Comparison of ENCODE assay signal across 8 mouse cellular contexts in the genomic region with DNA sequence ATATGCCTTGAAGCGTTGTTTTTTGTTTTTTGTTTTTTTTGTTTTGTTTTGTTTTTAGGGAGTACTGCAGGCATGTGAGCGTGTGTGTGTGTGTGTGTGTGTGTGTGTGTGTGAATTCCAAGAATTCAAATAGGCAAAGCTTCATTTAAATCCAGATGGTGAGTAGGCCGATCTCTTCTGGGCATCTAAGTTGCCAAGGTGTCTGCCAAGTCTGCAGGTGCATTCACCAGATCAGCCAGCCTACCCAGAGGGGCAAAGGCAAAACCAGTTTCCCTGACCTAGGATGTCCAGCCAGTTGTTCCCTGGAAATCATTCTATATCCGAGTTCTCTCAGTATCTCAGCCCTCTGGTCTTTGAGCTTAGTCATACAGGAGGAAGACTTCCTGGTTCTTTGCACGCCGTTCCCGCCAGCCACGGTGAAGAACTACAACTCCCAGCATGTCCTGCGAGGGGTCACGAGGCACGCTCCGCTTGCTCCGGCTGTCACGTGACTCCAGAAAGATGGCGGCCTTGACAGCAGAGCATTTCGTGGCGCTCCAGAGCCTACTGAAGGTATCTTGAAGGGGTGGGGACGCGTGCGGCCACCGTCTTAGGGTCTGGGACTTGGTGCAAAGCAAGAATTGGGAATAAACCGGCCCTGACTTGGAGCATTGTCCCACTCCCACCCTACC. TPM values are rescaled to one million over a fixed set of nuclear protein-coding genes. Genes with fewer than 3 reads are reported as not detected.
A peak's percentile ranks its signal among the peaks of the same experiment; 100 is the strongest.
DNase-seq lines count a peak whose midpoint lies in the region; ATAC-seq and TF ChIP-seq lines count a peak whose summit lies in the region.

A gene (plus strand): TSS at position 480 of the 671 bp plus-strand sequence.

- dilution Hi-C loops in CH12.LX (cut with MboI; ENCODE audit: extremely low pct_ligation_motif_present, extremely low pct_unique_long_range_greater_than_20kb, low sequenced_read_pairs), result no loop called here

- no peak within 1 kb of the TSS for H3K27ac ChIP-seq in CH12.LX (ENCODE audit: insufficient read depth, low read depth)
- H3K27ac ChIP-seq in forebrain, embryonic 11.5 days (ENCODE audit: low read depth, low read length), result no peak within 1 kb of the TSS
- H3K27ac ChIP-seq in heart, embryonic 16.5 days (ENCODE audit: low read length), result peak within 1 kb of the TSS; percentile 49; the same call in 1 of the 2 replicates
- H3K27ac ChIP-seq in liver, embryonic 15.5 days (replicated peaks), result no peak within 1 kb of the TSS
- no peak within 1 kb of the TSS for H3K27ac ChIP-seq in neural tube, embryonic 12.5 days

- DNase-seq in CH12.LX (ENCODE audit: extremely low read depth), result peak; percentile 96
- peak; percentile 80 for DNase-seq in c-Kit-positive CD71-positive TER-119-negative erythroid progenitor cells, embryonic 14.5 days (ENCODE audit: low read depth)
- peak; percentile 94 for DNase-seq in forebrain, embryonic 11.5 days (ENCODE audit: low spot score)
- DNase-seq in kidney, postnatal 36 days, result peak; percentile 96 to 97
- DNase-seq in telencephalon, adult 2 months (ENCODE audit: low read depth, low spot score), result peak; percentile 92

- no peaks in the 10 kb centered on the region for H3K9me3 ChIP-seq in CH12.LX (replicated peaks; ENCODE audit: low read length)
- no peaks in the 10 kb centered on the region for H3K9me3 ChIP-seq in forebrain, embryonic 11.5 days (ENCODE audit: control insufficient read depth, low read length)
- no peaks in the 10 kb centered on the region for H3K9me3 ChIP-seq in heart, embryonic 16.5 days (replicated peaks; ENCODE audit: control insufficient read depth, low read length)
- H3K9me3 ChIP-seq in liver, embryonic 15.5 days (replicated peaks), result no peaks in the 10 kb centered on the region
- no peaks in the 10 kb centered on the region for H3K9me3 ChIP-seq in neural tube, embryonic 12.5 days

- no peak for TF ChIP-seq EP300 in CH12.LX (IDR thresholded peaks at IDR 0.05; ENCODE audit: low read length)

- peak within 1 kb of the TSS; percentile 77 to 80 (median 80) for H3K4me3 ChIP-seq in CH12.LX (replicated peaks in 1 of 3; ENCODE audit: low read depth in 2 of 3, low read length in 2 of 3, poor library complexity in 1 of 3)
- peak within 1 kb of the TSS; percentile 54 for H3K4me3 ChIP-seq in forebrain, embryonic 11.5 days (ENCODE audit: low read depth, low read length)
- peak within 1 kb of the TSS; percentile 90 for H3K4me3 ChIP-seq in heart, embryonic 16.5 days (ENCODE audit: low read length)
- peak within 1 kb of the TSS; percentile 75 for H3K4me3 ChIP-seq in liver, embryonic 15.5 days (replicated peaks)
- peak within 1 kb of the TSS; percentile 68 for H3K4me3 ChIP-seq in neural tube, embryonic 12.5 days

- no peak for TF ChIP-seq CTCF in CH12.LX (conservative IDR thresholded peaks at IDR 0.05 in 1 of 2, IDR thresholded peaks at IDR 0.05 in 1 of 2; ENCODE audit: low read depth in 2 of 2, low read length in 2 of 2)

- no peaks in the 10 kb centered on the region for H3K27me3 ChIP-seq in CH12.LX (replicated peaks)
- H3K27me3 ChIP-seq in forebrain, embryonic 11.5 days (ENCODE audit: control insufficient read depth, insufficient read depth, low read length), result no peaks in the 10 kb centered on the region; the same call in 1 of the 2 replicates
- no peaks in the 10 kb centered on the region for H3K27me3 ChIP-seq in heart, embryonic 16.5 days (ENCODE audit: control insufficient read depth, insufficient read depth, low read length)
- no peaks in the 10 kb centered on the region for H3K27me3 ChIP-seq in liver, embryonic 15.5 days
- H3K27me3 ChIP-seq in neural tube, embryonic 12.5 days (replicated peaks), result no peaks in the 10 kb centered on the region

- H3K4me2 ChIP-seq in CH12.LX (ENCODE audit: insufficient read depth, low read depth, poor library complexity, severe bottlenecking), result peak within 1 kb of the TSS; percentile 95
- peak within 1 kb of the TSS; percentile 77 for H3K4me2 ChIP-seq in forebrain, embryonic 11.5 days (ENCODE audit: low read depth, low read length, severe bottlenecking)
- H3K4me2 ChIP-seq in heart, embryonic 16.5 days (ENCODE audit: low read depth, low read length), result peak within 1 kb of the TSS; percentile 92
- H3K4me2 ChIP-seq in liver, embryonic 15.5 days, result peak within 1 kb of the TSS; percentile 73
- peak within 1 kb of the TSS; percentile 65 for H3K4me2 ChIP-seq in neural tube, embryonic 12.5 days (replicated peaks)

- peak; percentile 80 for TF ChIP-seq POLR2A in CH12.LX (IDR thresholded peaks at IDR 0.05; ENCODE audit: low read depth, low read length)

- in situ Hi-C loops in CH12.LX (cut with MboI; ENCODE audit: low pct_ligation_motif_present, low pct_unique_long_range_greater_than_20kb, low sequenced_read_pairs), result no loop called here

- peak within 1 kb of the TSS; percentile 81 for H3K9ac ChIP-seq in CH12.LX (ENCODE audit: insufficient read depth, low read depth)
- peak within 1 kb of the TSS; percentile 52 for H3K9ac ChIP-seq in forebrain, embryonic 11.5 days (ENCODE audit: low read length)
- H3K9ac ChIP-seq in heart, embryonic 16.5 days (ENCODE audit: low read length), result peak within 1 kb of the TSS; percentile 84
- H3K9ac ChIP-seq in liver, embryonic 15.5 days, result peak within 1 kb of the TSS; percentile 68
- H3K9ac ChIP-seq in neural tube, embryonic 12.5 days, result peak within 1 kb of the TSS; percentile 61

- WGBS in forebrain, embryonic 11.5 days, result 13% methylated on average over 22 of the region's 22 CpGs
- WGBS in heart, embryonic 16.5 days, result 12% methylated on average over 22 of the region's 22 CpGs
- 9% methylated on average over 22 of the region's 22 CpGs for WGBS in liver, embryonic 15.5 days (ENCODE audit: insufficient replicate concordance)
- WGBS in neural tube, embryonic 12.5 days, result 14% methylated on average over 22 of the region's 22 CpGs

- peaks cover 2 to 11% of the 10 kb centered on the region in 2 experiments for H3K36me3 ChIP-seq in CH12.LX (replicated peaks in 1 of 2; ENCODE audit: control insufficient read depth in 1 of 2, insufficient read depth in 1 of 2, low read length in 1 of 2)
- no peaks in the 10 kb centered on the region for H3K36me3 ChIP-seq in forebrain, embryonic 11.5 days (ENCODE audit: control insufficient read depth, insufficient read depth, low read length)
- no peaks in the 10 kb centered on the region for H3K36me3 ChIP-seq in heart, embryonic 16.5 days (ENCODE audit: control insufficient read depth, insufficient read depth)
- no peaks in the 10 kb centered on the region for H3K36me3 ChIP-seq in liver, embryonic 15.5 days (replicated peaks)
- no peaks in the 10 kb centered on the region for H3K36me3 ChIP-seq in neural tube, embryonic 12.5 days

- ATAC-seq in forebrain, embryonic 11.5 days (replicated peaks; ENCODE audit: low FRiP score), result peak; percentile 97
- ATAC-seq in heart, embryonic 16.5 days (replicated peaks; ENCODE audit: extremely low read depth, insufficient read depth, low FRiP score), result peak; percentile 96
- peak; percentile 93 for ATAC-seq in liver, embryonic 15.5 days (ENCODE audit: insufficient read depth)
- peak; percentile 94 for ATAC-seq in neural tube, embryonic 12.5 days (ENCODE audit: low FRiP score, low read depth)

- no peaks in the 10 kb centered on the region for H3K79me2 ChIP-seq in CH12.LX (replicated peaks; ENCODE audit: control insufficient read depth, extremely low read depth, insufficient read depth, poor library complexity, severe bottlenecking)

- H3K4me1 ChIP-seq in CH12.LX (ENCODE audit: control insufficient read depth in 1 of 2, insufficient read depth in 2 of 2), result peaks cover 6 to 23% of the 10 kb centered on the region in 2 experiments
- H3K4me1 ChIP-seq in forebrain, embryonic 11.5 days (replicated peaks; ENCODE audit: control insufficient read depth, insufficient read depth, low read length), result peaks cover 5% of the 10 kb centered on the region; the same call in 1 of the 2 replicates
- H3K4me1 ChIP-seq in heart, embryonic 16.5 days (ENCODE audit: control insufficient read depth, insufficient read depth, low read length), result peaks cover 8% of the 10 kb centered on the region
- peaks cover 14% of the 10 kb centered on the region for H3K4me1 ChIP-seq in liver, embryonic 15.5 days (replicated peaks)
- peaks cover 15% of the 10 kb centered on the region for H3K4me1 ChIP-seq in neural tube, embryonic 12.5 days

- TF ChIP-seq RAD21 in CH12.LX (IDR thresholded peaks at IDR 0.05; ENCODE audit: low read depth, low read length), result no peak

TF ChIP-seq in CH12.LX, 34 proteins besides CTCF, POLR2A, EP300 and RAD21 (continues in another document):
- TF ChIP-seq NELFE (IDR thresholded peaks at IDR 0.05; ENCODE audit: low read depth, low read length) (no peak; the same call in 1 of the 2 replicates), CHD2 (IDR thresholded peaks at IDR 0.05; ENCODE audit: low read length) (peak; percentile 52; the same call in 1 of the 2 replicates), RCOR1 (conservative IDR thresholded peaks at IDR 0.05; ENCODE audit: low read depth, low read length) (no peak), UBTF (IDR thresholded peaks at IDR 0.05; ENCODE audit: low read depth, low read length) (no peak), MAX (IDR thresholded peaks at IDR 0.05; ENCODE audit: low read length) (peak; percentile 98), SMC3 (IDR thresholded peaks at IDR 0.05; ENCODE audit: low read depth, low read length) (no peak), JUND (conservative IDR thresholded peaks at IDR 0.05; ENCODE audit: low read depth, low read length) (no peak), SIN3A (IDR thresholded peaks at IDR 0.05; ENCODE audit: low read length) (peak; percentile 98), ETS1 (conservative IDR thresholded peaks at IDR 0.05; ENCODE audit: low read depth, low read length) (no peak), TBP (conservative IDR thresholded peaks at IDR 0.05; ENCODE audit: low read depth, low read length) (peak; percentile 74; the same call in 1 of the 2 replicates), BHLHE40 (IDR thresholded peaks at IDR 0.05; ENCODE audit: low read depth, low read length) (peak; percentile 98), GABPA (IDR thresholded peaks at IDR 0.05; ENCODE audit: insufficient replicate concordance, low read depth, low read length) (peak; percentile 76; the same call in 1 of the 2 replicates), MEF2A (IDR thresholded peaks at IDR 0.05; ENCODE audit: borderline replicate concordance, low read depth, low read length) (no peak), USF2 (conservative IDR thresholded peaks at IDR 0.05; ENCODE audit: low read depth, low read length) (peak; percentile 99), JUN (IDR thresholded peaks at IDR 0.05; ENCODE audit: insufficient read depth, low read depth, low read length) (no peak)

RNA-seq across cellular contexts. Expression of the gene that starts here (rescaled TPM):
- total RNA-seq in CH12.LX (2012; rRNA removed), result 22.3 and 31.7 TPM in 2 replicates
- 97.5 and 140 TPM in 2 replicates for total RNA-seq in CH12.LX (2014; rRNA removed)
- 26.1 and 28.0 TPM in 2 replicates for polyA plus RNA-seq in CH12.LX (2012; ENCODE audit: insufficient read length, low read depth)
- polyA plus RNA-seq in forebrain, embryonic 11.5 days (2014; fragmentation: Nextera tagmentation; extraction: Ambion mirVana), result 61.9 and 68.5 TPM in 2 replicates
- 51.8 and 54.0 TPM in 2 replicates for polyA plus RNA-seq in heart, embryonic 16.5 days (2015; fragmentation: Nextera tagmentation; extraction: Ambion mirVana)
- polyA plus RNA-seq in liver, embryonic 15.5 days (2015; fragmentation: Nextera tagmentation; extraction: Ambion mirVana), result 23.4 and 23.7 TPM in 2 replicates
- 83.0 and 86.0 TPM in 2 replicates for polyA plus RNA-seq in neural tube, embryonic 12.5 days (2016; fragmentation: Nextera tagmentation; extraction: Ambion mirVana)
